Mouse (Mus musculus): ENCODE results near the gene Cacnb4. TPM values are rescaled to one million over a fixed set of nuclear protein-coding genes. Genes with fewer than 3 reads are reported as not detected.

Cacnb4 gene
- total RNA-seq, 2 experiments from 2014 or later = 94.0 to 102 TPM

DNA sequence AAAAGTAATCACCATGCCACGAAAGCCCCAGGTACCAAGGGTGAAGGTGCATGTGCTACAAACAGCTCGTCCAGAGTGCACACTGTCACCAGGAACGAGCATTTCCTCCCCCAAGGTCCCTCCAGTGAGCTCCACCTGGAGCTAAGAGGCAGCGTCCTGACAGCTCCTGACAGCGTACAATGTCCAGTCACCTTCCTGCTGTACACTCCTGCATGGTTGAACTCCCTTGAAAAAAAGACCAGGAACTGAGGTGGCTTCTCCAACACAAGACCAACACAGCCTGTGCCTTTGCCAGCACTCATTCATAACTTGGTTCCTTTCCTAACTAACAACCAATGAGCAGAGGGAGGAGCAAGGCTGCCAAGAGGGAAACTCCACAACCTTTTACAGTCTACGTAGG is 255.4 kb downstream of the Cacnb4 start:
- no peak for DNase-seq (ENCODE audit: extremely low spot score in 1 of 2, low spot score in 2 of 2)
- intact Hi-C loops (cut with DNase I) = loop anchor here (10.0 kb wide), 1 partner anchor 174 kb away; no protein-coding TSS in a partner anchor

DNA sequence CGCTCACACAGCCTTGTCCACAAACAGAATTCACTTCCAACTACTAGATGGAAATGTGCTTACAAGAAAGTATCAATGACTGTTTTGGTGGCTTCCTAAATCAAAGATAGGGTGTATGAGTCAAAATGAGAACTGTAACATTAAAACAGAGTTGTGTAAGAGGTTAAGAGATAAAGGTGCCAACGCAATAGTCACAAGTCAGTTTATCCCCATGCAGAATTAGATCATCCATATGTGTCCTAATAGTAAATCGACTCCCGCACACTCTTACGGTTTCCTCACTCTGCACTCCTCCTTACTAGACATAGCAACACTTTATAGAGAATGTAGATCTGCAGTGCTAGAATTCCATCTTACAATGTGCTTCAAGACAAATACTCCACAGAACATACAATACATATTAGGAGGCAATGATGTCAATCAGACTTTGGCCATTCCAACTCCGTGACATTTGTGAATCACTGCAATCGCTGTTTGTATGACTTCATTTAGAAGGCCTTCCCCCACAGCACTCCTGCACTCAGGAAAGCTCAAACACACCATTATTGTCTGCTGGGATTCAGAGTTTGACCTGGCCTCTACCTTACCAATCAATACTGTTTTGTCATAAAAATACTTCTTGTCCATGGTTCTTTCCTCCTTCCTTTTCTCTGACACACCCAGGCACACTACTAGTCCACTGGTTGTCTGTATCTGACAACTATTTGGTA is 256.5 kb downstream of the Cacnb4 start:
- intact Hi-C loops (cut with DNase I) = loop anchor here (10.0 kb wide), 1 partner anchor 175 kb away; no protein-coding TSS in a partner anchor

DNA sequence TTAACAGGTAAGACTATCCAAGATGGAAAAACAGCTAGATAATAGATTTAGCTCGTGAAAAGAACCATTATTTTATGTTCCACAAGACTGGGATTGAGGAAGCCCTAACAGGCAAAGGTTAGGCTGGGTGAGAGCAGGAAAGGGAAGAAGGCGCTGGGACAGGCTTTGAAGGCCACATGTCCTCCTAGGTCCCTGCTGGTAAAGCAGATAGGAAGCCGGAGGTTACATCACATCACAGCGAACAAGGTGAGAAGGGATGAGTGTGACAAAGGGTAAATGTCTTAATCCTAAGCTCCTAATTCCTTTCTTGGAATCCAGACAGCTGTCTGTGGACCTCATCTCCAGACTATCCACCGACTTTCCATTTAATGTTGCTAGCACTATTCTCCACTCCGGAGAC is 257.3 kb downstream of the Cacnb4 start:
- intact Hi-C loops (cut with DNase I) = no loop called here
- DNase-seq (ENCODE audit: extremely low spot score in 1 of 2, low spot score in 2 of 2) = no peak

More for the DNA sequence above, 256.5 kb downstream of the Cacnb4 start:
- DNase-seq (ENCODE audit: extremely low spot score in 1 of 2, low spot score in 2 of 2) = no peak

DNA sequence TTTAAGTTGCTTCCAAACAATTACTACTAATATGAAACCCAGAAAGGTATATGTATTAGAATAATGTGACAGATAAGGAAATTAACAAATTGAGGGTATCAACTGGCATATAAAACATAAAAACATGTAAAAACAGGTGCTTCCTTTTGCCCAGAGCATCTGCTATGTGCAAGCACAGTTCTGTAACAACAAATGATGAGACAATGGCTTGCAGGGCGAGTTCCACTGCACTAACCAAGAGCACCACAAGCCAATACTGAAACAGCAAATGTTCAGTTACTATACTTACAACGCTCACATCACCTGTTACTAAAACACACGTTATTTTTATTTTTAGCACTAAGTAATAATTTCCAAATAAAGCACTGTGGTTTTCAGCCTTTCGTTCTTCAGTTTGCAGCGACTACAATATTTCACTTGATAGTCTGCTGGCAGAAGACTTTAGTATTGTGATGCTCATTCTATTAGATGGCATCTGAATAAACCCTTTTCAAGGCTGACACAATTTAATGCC is 264.1 kb downstream of the Cacnb4 start:
- no peak for DNase-seq (ENCODE audit: extremely low spot score in 1 of 2, low spot score in 2 of 2)
- intact Hi-C loops (cut with DNase I) = no loop called here

DNA sequence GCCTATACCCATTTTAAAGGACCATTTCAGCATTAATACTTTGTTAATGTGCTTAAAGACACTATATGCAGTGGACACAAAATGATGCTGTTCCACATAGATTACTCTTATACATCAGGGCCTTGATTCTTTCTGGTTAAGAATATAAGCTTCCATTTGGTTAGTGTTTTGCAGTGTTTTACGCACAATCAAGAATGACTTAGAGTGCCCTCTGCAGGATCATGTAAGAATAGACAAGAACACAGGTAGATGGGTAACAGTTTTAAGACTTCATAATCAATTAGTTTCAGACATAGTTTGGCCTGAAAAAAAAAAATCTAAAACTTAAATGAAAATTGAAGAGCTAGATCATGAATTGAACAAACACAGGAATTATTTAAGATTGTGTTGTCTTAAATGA is 270.2 kb downstream of the Cacnb4 start:
- DNase-seq (ENCODE audit: extremely low spot score in 1 of 2, low spot score in 2 of 2) = no peak
- intact Hi-C loops (cut with DNase I) = loop anchor here (10.0 kb wide), 1 partner anchor 142 kb away; no protein-coding TSS in a partner anchor

DNA sequence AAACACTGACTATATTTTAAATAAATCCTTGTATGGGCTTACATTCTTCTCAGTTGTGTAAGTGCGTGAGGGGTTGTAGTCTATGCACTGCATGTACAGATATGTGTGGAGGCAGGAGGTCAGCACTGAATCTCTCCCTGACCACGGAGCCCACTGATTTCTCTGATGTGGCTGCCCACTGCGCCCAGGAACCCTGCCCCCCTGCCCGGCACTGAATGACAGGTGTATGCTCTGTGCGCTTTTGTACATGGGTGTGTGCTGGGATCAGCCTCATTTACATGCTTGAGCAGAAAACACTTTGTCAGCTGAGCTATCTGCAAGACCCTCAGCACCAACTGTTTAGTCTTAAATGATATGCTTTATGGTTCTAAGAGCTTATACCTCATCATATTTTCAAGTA is 271.4 kb downstream of the Cacnb4 start:
- no peak for DNase-seq (ENCODE audit: extremely low spot score in 1 of 2, low spot score in 2 of 2)
- intact Hi-C loops (cut with DNase I) = loop anchor here (10.0 kb wide), 1 partner anchor 140 kb away; no protein-coding TSS in a partner anchor

DNA sequence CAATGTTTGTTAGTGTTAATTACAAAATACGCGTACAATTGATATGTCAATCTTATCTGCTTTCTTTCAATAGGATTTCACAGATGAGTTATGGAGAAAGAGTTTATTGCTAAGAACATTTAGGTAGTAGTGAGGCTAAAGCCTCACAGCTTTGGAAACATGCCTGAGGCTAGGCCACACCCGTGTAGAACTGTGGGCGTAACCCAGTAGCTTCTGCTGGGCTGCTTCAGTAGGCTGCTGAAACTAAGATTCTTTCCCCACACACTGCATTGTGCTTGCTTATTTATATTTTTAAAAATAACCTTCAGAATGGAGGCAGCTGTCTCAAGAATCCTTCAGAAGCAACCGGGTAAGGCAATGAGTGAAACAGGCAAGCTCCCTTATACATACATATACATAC is 282.1 kb downstream of the Cacnb4 start:
- intact Hi-C loops (cut with DNase I) = no loop called here
- DNase-seq (ENCODE audit: extremely low spot score in 1 of 2, low spot score in 2 of 2) = no peak

DNA sequence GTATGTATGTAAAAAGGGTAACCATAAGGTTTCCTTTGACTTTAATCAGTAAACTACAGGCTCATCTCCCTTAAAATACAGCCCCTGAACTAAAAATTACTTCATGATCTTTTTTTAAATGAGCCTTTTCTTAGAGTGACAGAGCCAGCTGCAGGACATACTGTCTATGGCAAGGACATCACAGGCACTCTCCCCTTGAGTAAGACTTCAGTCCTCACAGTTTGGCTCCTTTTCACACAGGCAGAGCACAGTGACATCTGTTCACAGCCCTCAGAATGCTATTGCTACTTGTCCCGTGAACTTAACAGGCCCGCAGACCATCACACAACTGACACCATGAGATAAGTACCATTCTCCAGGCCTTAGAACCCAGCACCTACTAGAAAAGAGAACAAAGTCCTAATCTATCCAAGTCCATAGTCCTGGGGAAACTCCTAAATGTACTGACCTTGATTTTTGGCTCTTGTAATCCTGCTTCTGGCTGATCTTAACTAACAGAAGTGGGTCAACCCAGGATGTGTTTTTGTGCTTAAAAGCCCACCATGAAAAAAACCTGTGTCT is 286.1 kb downstream of the Cacnb4 start:
- intact Hi-C loops (cut with DNase I) = no loop called here
- no peak for DNase-seq (ENCODE audit: extremely low spot score in 1 of 2, low spot score in 2 of 2)

DNA sequence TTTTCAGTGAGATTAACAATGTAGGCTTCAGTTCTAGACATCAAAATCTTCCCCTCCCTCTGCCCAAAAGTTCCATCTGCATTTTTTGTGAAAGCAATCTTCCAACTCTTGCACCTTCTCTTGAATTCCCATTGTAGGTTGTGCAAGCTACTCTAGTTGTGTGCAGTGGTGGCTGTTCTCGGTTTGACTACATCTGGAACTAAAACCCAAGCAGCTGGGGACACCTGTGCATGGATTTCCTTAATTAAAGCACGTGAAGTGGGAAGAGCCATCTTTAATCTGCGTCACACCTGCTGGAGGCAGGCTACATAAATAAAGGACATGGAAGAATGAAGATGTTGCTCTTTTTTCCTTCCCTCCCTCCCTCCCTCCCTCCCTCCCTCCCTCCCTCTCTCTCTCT is 286.7 kb downstream of the Cacnb4 start:
- no peak for DNase-seq (ENCODE audit: extremely low spot score in 1 of 2, low spot score in 2 of 2)
- intact Hi-C loops (cut with DNase I) = no loop called here

DNA sequence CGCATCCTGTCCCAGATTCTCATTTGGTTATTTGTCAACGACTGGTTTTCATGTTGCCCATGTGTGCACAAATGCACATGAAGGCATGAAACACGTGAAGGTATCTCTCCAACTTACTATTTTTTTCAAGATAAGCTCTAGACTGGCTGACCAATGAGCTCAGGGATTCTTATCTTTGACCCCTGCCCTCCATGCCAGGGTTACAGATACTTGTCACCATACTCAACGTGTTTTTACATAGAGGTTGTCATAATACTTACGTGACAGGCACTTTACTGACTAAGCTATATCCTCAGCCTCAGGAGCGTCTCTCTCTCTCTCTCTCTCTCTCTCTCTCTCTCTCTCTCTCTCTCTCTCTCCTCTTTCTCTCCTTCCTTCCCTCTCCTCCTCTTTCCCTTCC is 290.2 kb downstream of the Cacnb4 start:
- no peak for DNase-seq (ENCODE audit: extremely low spot score in 1 of 2, low spot score in 2 of 2)
- intact Hi-C loops (cut with DNase I) = no loop called here

DNA sequence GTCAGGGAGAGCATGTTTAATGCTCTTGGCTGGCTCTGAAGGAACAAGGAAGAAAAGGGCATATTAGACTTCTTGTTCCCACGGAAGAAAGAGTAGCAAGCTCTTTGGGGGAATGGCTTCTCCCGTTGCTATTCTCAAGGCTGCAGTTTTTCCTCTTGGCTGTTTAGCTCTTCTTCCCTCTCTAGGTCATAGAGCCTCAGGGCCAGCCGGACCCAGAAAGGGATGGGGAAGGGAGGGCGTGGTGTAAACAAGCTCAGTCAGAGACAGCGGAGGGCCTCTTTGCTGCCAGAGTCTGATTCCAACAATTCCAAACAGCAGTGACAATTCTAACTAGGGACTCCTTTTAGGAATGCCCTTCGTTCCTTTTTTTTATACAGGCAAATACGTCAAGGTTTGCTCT is 290.6 kb downstream of the Cacnb4 start:
- intact Hi-C loops (cut with DNase I) = no loop called here
- DNase-seq (ENCODE audit: extremely low spot score in 1 of 2, low spot score in 2 of 2) = peak in 1 of 2 experiments; percentile 31

DNA sequence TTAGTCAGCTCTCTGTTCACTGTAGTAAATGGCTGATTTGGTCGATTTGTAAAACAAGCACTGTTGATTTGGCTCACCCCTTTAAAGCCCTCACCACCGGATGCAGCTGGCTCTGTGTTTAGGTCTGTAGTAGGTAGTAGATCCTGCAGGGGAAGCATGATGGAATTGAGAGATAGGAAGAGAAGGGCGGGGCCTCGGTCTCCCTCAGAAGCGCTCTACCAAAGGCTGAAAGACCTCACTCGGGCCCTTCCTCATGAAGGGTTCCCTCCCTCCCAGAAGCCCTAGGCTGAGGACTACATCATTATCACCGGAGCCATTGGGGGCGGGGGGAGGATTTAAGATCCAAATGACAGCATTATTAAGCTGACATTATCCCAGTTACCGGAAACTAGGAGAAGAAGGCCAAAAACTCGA is 297.8 kb downstream of the Cacnb4 start:
- DNase-seq (ENCODE audit: extremely low spot score in 1 of 2, low spot score in 2 of 2) = no peak
- intact Hi-C loops (cut with DNase I) = no loop called here

DNA sequence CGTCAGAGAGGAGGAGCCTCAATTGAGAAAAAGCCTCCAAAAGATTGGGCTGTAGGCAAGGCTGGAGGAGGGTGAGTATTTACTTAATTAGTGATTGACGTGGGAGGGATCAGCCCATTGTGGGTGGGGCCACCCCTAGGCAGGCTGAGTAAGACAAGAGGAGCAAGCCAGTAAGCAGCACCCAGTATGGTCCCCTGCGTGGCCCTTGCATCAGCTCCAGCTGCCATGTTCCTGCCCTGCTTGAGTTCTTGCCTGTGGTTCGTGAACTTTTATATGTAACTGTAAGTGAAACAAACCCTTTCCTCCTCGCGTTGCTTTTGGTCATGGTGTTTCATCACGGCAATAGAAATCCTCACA is 298.2 kb downstream of the Cacnb4 start, which contains the start of gene Neb:
Gene Neb (minus strand): TSS at position 27 of the 357 bp plus-strand sequence.
- DNase-seq (ENCODE audit: extremely low spot score in 1 of 2, low spot score in 2 of 2) = peak in 1 of 2 experiments; percentile 27
- intact Hi-C loops (cut with DNase I) = no loop called here

Other genes starting within 250 kb of the Cacnb4 start
- 10 to 100 TPM; 24.5 to 27.0 TPM for gene Stam2, start 65.5 kb upstream of the Cacnb4 start, total RNA-seq (2021)
- gene Fmnl2, start 181.0 kb upstream of the Cacnb4 start, total RNA-seq (2021) = 10 to 100 TPM; 41.5 to 42.7 TPM